In genomic region chr11:70681170-70681569, GRCm38 (mm10) we compare ENCODE assay signal across 16 mouse cellular contexts. TPM values are rescaled to one million over a fixed set of nuclear protein-coding genes. Genes with fewer than 3 reads are reported as not detected.
DNase-seq lines count a peak whose midpoint lies in the region; ATAC-seq lines count a peak whose summit lies in the region.
"Had no signal": no experiment of that assay in that cellular context is flagged by ENCODE, and none has a peak within 500 bp of the region (broad histone marks: within the 10 kb centered on the region; RNA-seq: fewer than 3 reads in every experiment).

No protein-coding gene starts in this region.

- ATAC-seq in midbrain, embryonic 12.5 days (ENCODE audit: low FRiP score, low read depth) = no peak
- ATAC-seq in midbrain, embryonic 15.5 days (replicated peaks) = no peak
- 0 out of 2 replicates have a peak, but pooled peaks have one; percentile 42 for ATAC-seq in embryonic facial prominence, embryonic 11.5 days (replicated peaks; ENCODE audit: insufficient number of reproducible peaks, low FRiP score, low TSS enrichment, low read depth)
- ATAC-seq in midbrain, embryonic 16.5 days = peak; percentile 21; the same call in 1 of the 2 replicates
- ATAC-seq: intestine, embryonic 16.5 days; Patski had no signal

- H3K27me3 ChIP-seq in heart, embryonic 10.5 days (ENCODE audit: insufficient read depth, poor library complexity, severe bottlenecking) = 0 out of 2 replicates have a peak, but pooled peaks cover 3% of the 10 kb centered on the region
- no peaks in the 10 kb centered on the region for H3K27me3 ChIP-seq in midbrain, embryonic 12.5 days
- no peaks in the 10 kb centered on the region for H3K27me3 ChIP-seq in midbrain, embryonic 15.5 days (replicated peaks)
- no peaks in the 10 kb centered on the region for H3K27me3 ChIP-seq in embryonic facial prominence, embryonic 11.5 days (ENCODE audit: control insufficient read depth, insufficient read depth, low read length)
- H3K27me3 ChIP-seq in midbrain, embryonic 16.5 days (ENCODE audit: control insufficient read depth, insufficient read depth, low read depth, low read length) = no peaks in the 10 kb centered on the region
- H3K27me3 ChIP-seq: limb, embryonic 15.5 days; liver, embryonic 15.5 days; Patski had no signal

- H3K4me2 ChIP-seq in midbrain, embryonic 12.5 days (replicated peaks) = no peak overlapping the region
- no peak overlapping the region for H3K4me2 ChIP-seq in midbrain, embryonic 15.5 days
- H3K4me2 ChIP-seq in embryonic facial prominence, embryonic 11.5 days (ENCODE audit: low read depth, low read length) = no peak overlapping the region
- H3K4me2 ChIP-seq in midbrain, embryonic 16.5 days (ENCODE audit: low read length) = no peak overlapping the region
- H3K4me2 ChIP-seq: limb, embryonic 15.5 days; liver, embryonic 15.5 days had no signal

- no peak overlapping the region for H3K4me3 ChIP-seq in heart, embryonic 10.5 days
- H3K4me3 ChIP-seq in midbrain, embryonic 12.5 days = no peak overlapping the region
- no peak overlapping the region for H3K4me3 ChIP-seq in midbrain, embryonic 15.5 days
- H3K4me3 ChIP-seq in embryonic facial prominence, embryonic 11.5 days (ENCODE audit: low read depth, low read length) = no peak overlapping the region
- H3K4me3 ChIP-seq in midbrain, embryonic 16.5 days (ENCODE audit: low read depth, low read length) = no peak overlapping the region
- H3K4me3 ChIP-seq: gastrocnemius, adult 2 months; limb, embryonic 15.5 days; liver, embryonic 15.5 days had no signal

- H3K9ac ChIP-seq in midbrain, embryonic 12.5 days (replicated peaks) = no peak overlapping the region
- no peak overlapping the region for H3K9ac ChIP-seq in midbrain, embryonic 15.5 days
- no peak overlapping the region for H3K9ac ChIP-seq in embryonic facial prominence, embryonic 11.5 days (replicated peaks; ENCODE audit: low read length)
- no peak overlapping the region for H3K9ac ChIP-seq in midbrain, embryonic 16.5 days (ENCODE audit: low read depth, low read length)
- H3K9ac ChIP-seq: limb, embryonic 15.5 days; liver, embryonic 15.5 days had no signal

- 55% methylated on average over 12 of the region's 12 CpGs for WGBS in heart, embryonic 10.5 days
- 61% methylated on average over 12 of the region's 12 CpGs for WGBS in midbrain, embryonic 12.5 days
- WGBS in midbrain, embryonic 15.5 days = 70% methylated on average over 12 of the region's 12 CpGs
- WGBS in embryonic facial prominence, embryonic 11.5 days = 56% methylated on average over 12 of the region's 12 CpGs
- 66% methylated on average over 12 of the region's 12 CpGs for WGBS in midbrain, embryonic 16.5 days

- peak overlapping the region; percentile 69; the same call in 1 of the 2 replicates for H3K27ac ChIP-seq in heart, embryonic 10.5 days
- peak overlapping the region; percentile 80; the same call in 1 of the 2 replicates for H3K27ac ChIP-seq in midbrain, embryonic 12.5 days (replicated peaks)
- H3K27ac ChIP-seq in midbrain, embryonic 15.5 days = no peak overlapping the region; the same call in 1 of the 2 replicates
- no peak overlapping the region for H3K27ac ChIP-seq in embryonic facial prominence, embryonic 11.5 days (replicated peaks; ENCODE audit: low read depth, low read length)
- H3K27ac ChIP-seq in midbrain, embryonic 16.5 days (ENCODE audit: low read length) = no peak overlapping the region
- H3K27ac ChIP-seq: gastrocnemius, adult 2 months; kidney, postnatal 0 days; limb, embryonic 15.5 days; liver, embryonic 15.5 days; stomach, postnatal 0 days had no signal

- intact Hi-C loops in heart, postnatal 14 days (cut with DNase I) = no loop called here

- no peaks in the 10 kb centered on the region for H3K9me3 ChIP-seq in heart, embryonic 10.5 days
- H3K9me3 ChIP-seq in midbrain, embryonic 12.5 days = no peaks in the 10 kb centered on the region
- H3K9me3 ChIP-seq in midbrain, embryonic 15.5 days = no peaks in the 10 kb centered on the region
- no peaks in the 10 kb centered on the region for H3K9me3 ChIP-seq in embryonic facial prominence, embryonic 11.5 days (replicated peaks; ENCODE audit: control insufficient read depth, low read length)
- no peaks in the 10 kb centered on the region for H3K9me3 ChIP-seq in midbrain, embryonic 16.5 days (replicated peaks; ENCODE audit: control insufficient read depth, low read length, poor library complexity, severe bottlenecking)
- H3K9me3 ChIP-seq: limb, embryonic 15.5 days; liver, embryonic 15.5 days had no signal

- H3K36me3 ChIP-seq in heart, embryonic 10.5 days = peaks cover 76% of the 10 kb centered on the region
- H3K36me3 ChIP-seq in midbrain, embryonic 12.5 days = peaks cover 46% of the 10 kb centered on the region
- H3K36me3 ChIP-seq in midbrain, embryonic 15.5 days (replicated peaks) = peaks cover 37% of the 10 kb centered on the region
- no peaks in the 10 kb centered on the region; the same call in 1 of the 2 replicates for H3K36me3 ChIP-seq in embryonic facial prominence, embryonic 11.5 days (replicated peaks; ENCODE audit: control insufficient read depth, insufficient read depth, low read depth, low read length)
- H3K36me3 ChIP-seq in midbrain, embryonic 16.5 days (ENCODE audit: control insufficient read depth, insufficient read depth, low read length) = peaks cover 16% of the 10 kb centered on the region

- peaks cover 25% of the 10 kb centered on the region for H3K4me1 ChIP-seq in heart, embryonic 10.5 days
- H3K4me1 ChIP-seq in midbrain, embryonic 12.5 days = peaks cover 16% of the 10 kb centered on the region
- H3K4me1 ChIP-seq in midbrain, embryonic 15.5 days = peaks cover 13% of the 10 kb centered on the region
- no peaks in the 10 kb centered on the region for H3K4me1 ChIP-seq in embryonic facial prominence, embryonic 11.5 days (ENCODE audit: control insufficient read depth, insufficient read depth, low read length)
- H3K4me1 ChIP-seq in midbrain, embryonic 16.5 days (ENCODE audit: control insufficient read depth, insufficient read depth, low read length) = peaks cover 11% of the 10 kb centered on the region

- no peak for DNase-seq in heart, embryonic 10.5 days (ENCODE audit: low spot score)
- no peak for DNase-seq in heart, postnatal 14 days
- DNase-seq in embryonic facial prominence, embryonic 11.5 days (ENCODE audit: low spot score) = no peak
- DNase-seq in cerebellum, postnatal 4 days (ENCODE audit: low spot score in 2 of 2) = no peak
- DNase-seq: adrenal gland, postnatal 10 days; gastrocnemius, adult 2 months had no signal

RNA-seq across cellular contexts. Expression of gene Camta2, which starts 6.7 kb away (rescaled TPM):
- polyA plus RNA-seq in heart, embryonic 10.5 days (2016; fragmentation: Nextera tagmentation; extraction: Ambion mirVana) = 12.0 and 12.5 TPM in 2 replicates
- total RNA-seq in heart, postnatal 14 days (2021) = 10 to 100 TPM; 38.3 to 40.0 TPM
- 13.0 and 14.9 TPM in 2 replicates for polyA plus RNA-seq in midbrain, embryonic 12.5 days (2016; fragmentation: Nextera tagmentation; extraction: Ambion mirVana)
- polyA plus RNA-seq in midbrain, embryonic 15.5 days (2015; fragmentation: Nextera tagmentation; extraction: Ambion mirVana) = 23.5 and 25.0 TPM in 2 replicates
- polyA plus RNA-seq in embryonic facial prominence, embryonic 11.5 days (2014; fragmentation: Nextera tagmentation; extraction: Ambion mirVana) = 4.4 and 7.3 TPM in 2 replicates
- 22.1 and 22.4 TPM in 2 replicates for polyA plus RNA-seq in midbrain, embryonic 16.5 days (2015; fragmentation: Nextera tagmentation; extraction: Ambion mirVana)

RNA-seq across cellular contexts. Expression of gene Spag7, which starts 12.0 kb away (rescaled TPM):
- polyA plus RNA-seq in heart, embryonic 10.5 days (2016; fragmentation: Nextera tagmentation; extraction: Ambion mirVana) = 204 and 209 TPM in 2 replicates
- 10 to 100 TPM; 83.4 to 84.4 TPM for total RNA-seq in heart, postnatal 14 days (2021)
- 156 and 160 TPM in 2 replicates for polyA plus RNA-seq in midbrain, embryonic 12.5 days (2016; fragmentation: Nextera tagmentation; extraction: Ambion mirVana)
- 171 and 173 TPM in 2 replicates for polyA plus RNA-seq in midbrain, embryonic 15.5 days (2015; fragmentation: Nextera tagmentation; extraction: Ambion mirVana)
- polyA plus RNA-seq in embryonic facial prominence, embryonic 11.5 days (2014; fragmentation: Nextera tagmentation; extraction: Ambion mirVana) = 107 and 118 TPM in 2 replicates
- 151 and 157 TPM in 2 replicates for polyA plus RNA-seq in midbrain, embryonic 16.5 days (2015; fragmentation: Nextera tagmentation; extraction: Ambion mirVana)

RNA-seq across cellular contexts. Expression of gene Inca1, which starts 18.8 kb away (rescaled TPM):
- polyA plus RNA-seq in heart, embryonic 10.5 days (2016; fragmentation: Nextera tagmentation; extraction: Ambion mirVana) = 1.6 and 2.4 TPM in 2 replicates
- total RNA-seq in heart, postnatal 14 days (2021) = 1 to 10 TPM; 3.0 to 4.7 TPM
- 0.86 and 1.3 TPM in 2 replicates for polyA plus RNA-seq in midbrain, embryonic 12.5 days (2016; fragmentation: Nextera tagmentation; extraction: Ambion mirVana)
- polyA plus RNA-seq in midbrain, embryonic 15.5 days (2015; fragmentation: Nextera tagmentation; extraction: Ambion mirVana) = 1.0 and 1.7 TPM in 2 replicates
- polyA plus RNA-seq in embryonic facial prominence, embryonic 11.5 days (2014; fragmentation: Nextera tagmentation; extraction: Ambion mirVana) = 0.73 and 0.82 TPM in 2 replicates
- polyA plus RNA-seq in midbrain, embryonic 16.5 days (2015; fragmentation: Nextera tagmentation; extraction: Ambion mirVana) = 1.2 and 1.5 TPM in 2 replicates
- total RNA-seq: granulocyte monocyte progenitor cell, adult 5-6 weeks had no signal

RNA-seq across cellular contexts. Expression of gene Kif1c, which starts 19.2 kb away (rescaled TPM):
- 2.1 and 2.6 TPM in 2 replicates for polyA plus RNA-seq in heart, embryonic 10.5 days (2016; fragmentation: Nextera tagmentation; extraction: Ambion mirVana)
- 100 to 1,000 TPM; 322 to 323 TPM for total RNA-seq in heart, postnatal 14 days (2021)
- 2.0 and 2.2 TPM in 2 replicates for polyA plus RNA-seq in midbrain, embryonic 12.5 days (2016; fragmentation: Nextera tagmentation; extraction: Ambion mirVana)
- 1.9 TPM in 2 replicates for polyA plus RNA-seq in midbrain, embryonic 15.5 days (2015; fragmentation: Nextera tagmentation; extraction: Ambion mirVana)
- 7.5 and 8.3 TPM in 2 replicates for polyA plus RNA-seq in embryonic facial prominence, embryonic 11.5 days (2014; fragmentation: Nextera tagmentation; extraction: Ambion mirVana)
- polyA plus RNA-seq in midbrain, embryonic 16.5 days (2015; fragmentation: Nextera tagmentation; extraction: Ambion mirVana) = 1.3 and 1.5 TPM in 2 replicates

RNA-seq across cellular contexts. Expression of gene Eno3, which starts 24.2 kb away (rescaled TPM):
- polyA plus RNA-seq in heart, embryonic 10.5 days (2016; fragmentation: Nextera tagmentation; extraction: Ambion mirVana) = 188 and 256 TPM in 2 replicates
- 1,000 to 10,000 TPM; 1,878 to 1,971 TPM for total RNA-seq in heart, postnatal 14 days (2021)
- 12.0 and 12.7 TPM in 2 replicates for polyA plus RNA-seq in midbrain, embryonic 12.5 days (2016; fragmentation: Nextera tagmentation; extraction: Ambion mirVana)
- 8.0 and 8.3 TPM in 2 replicates for polyA plus RNA-seq in midbrain, embryonic 15.5 days (2015; fragmentation: Nextera tagmentation; extraction: Ambion mirVana)
- polyA plus RNA-seq in embryonic facial prominence, embryonic 11.5 days (2014; fragmentation: Nextera tagmentation; extraction: Ambion mirVana) = 30.7 and 40.4 TPM in 2 replicates
- polyA plus RNA-seq in midbrain, embryonic 16.5 days (2015; fragmentation: Nextera tagmentation; extraction: Ambion mirVana) = 6.0 and 8.1 TPM in 2 replicates

Comparison
In these comparisons a context has a peak if more than half of its experiments do, and no peak if none do; other contexts are left out.
1. H3K27ac ChIP-seq: peak in heart, embryonic 10.5 days (single experiment) and midbrain, embryonic 12.5 days (single experiment); none in midbrain, embryonic 15.5 days (single experiment), embryonic facial prominence, embryonic 11.5 days (single experiment) and midbrain, embryonic 16.5 days (single experiment).
2. ATAC-seq: peak in embryonic facial prominence, embryonic 11.5 days (single experiment) and midbrain, embryonic 16.5 days (single experiment); none in midbrain, embryonic 12.5 days (single experiment) and midbrain, embryonic 15.5 days (single experiment).